In genomic region chr5:121710851-121711173, GRCm38 (mm10) we compare ENCODE assay signal across 8 mouse cellular contexts. TPM values are rescaled to one million over a fixed set of nuclear protein-coding genes. Genes with fewer than 3 reads are reported as not detected.
DNase-seq lines count a peak whose midpoint lies in the region; ATAC-seq and TF ChIP-seq lines count a peak whose summit lies in the region.

No protein-coding gene starts in this region.

- no peaks in the 10 kb centered on the region for H3K27me3 ChIP-seq in kidney, embryonic 16.5 days (ENCODE audit: insufficient read depth, low read length)
- no peaks in the 10 kb centered on the region for H3K27me3 ChIP-seq in hindbrain, embryonic 13.5 days
- H3K27me3 ChIP-seq in midbrain, embryonic 11.5 days (ENCODE audit: control insufficient read depth, insufficient read depth, low read length), result no peaks in the 10 kb centered on the region

- peaks cover 25% of the 10 kb centered on the region for H3K4me1 ChIP-seq in kidney, embryonic 16.5 days (ENCODE audit: insufficient read depth, low read length)
- H3K4me1 ChIP-seq in bone marrow macrophage, adult 2 months (ENCODE audit: control insufficient read depth, insufficient read depth, low read length), result peaks cover 14% of the 10 kb centered on the region
- H3K4me1 ChIP-seq in hindbrain, embryonic 13.5 days (replicated peaks), result peaks cover 36% of the 10 kb centered on the region
- H3K4me1 ChIP-seq in midbrain, embryonic 11.5 days (ENCODE audit: control insufficient read depth, insufficient read depth, low read length), result peaks cover 23% of the 10 kb centered on the region

- H3K27ac ChIP-seq in kidney, embryonic 16.5 days (ENCODE audit: low read length), result peak overlapping the region; percentile 96
- peak overlapping the region; percentile 90 for H3K27ac ChIP-seq in bone marrow macrophage, adult 2 months (ENCODE audit: insufficient read depth, low read depth, low read length)
- H3K27ac ChIP-seq in hindbrain, embryonic 13.5 days, result peak overlapping the region; percentile 98
- peak overlapping the region; percentile 92; the same call in 1 of the 2 replicates for H3K27ac ChIP-seq in midbrain, embryonic 11.5 days (ENCODE audit: low read depth, low read length)

- no peak for DNase-seq in kidney, postnatal 10 days
- DNase-seq in midbrain, embryonic 11.5 days (ENCODE audit: low spot score, missing footprints), result no peak
- no peak for DNase-seq in right cerebral cortex, postnatal 36 days (ENCODE audit: low spot score in 2 of 2)
- DNase-seq in frontal cortex, adult 2 months (ENCODE audit: extremely low spot score in 1 of 2, low spot score in 1 of 2), result no peak

- TF ChIP-seq POLR2A in bone marrow macrophage, adult 2 months (IDR thresholded peaks at IDR 0.05; ENCODE audit: borderline replicate concordance, low read depth, low read length), result no peak

- TF ChIP-seq CTCF in bone marrow macrophage, adult 2 months (IDR thresholded peaks at IDR 0.05; ENCODE audit: low read depth, low read length), result no peak

- peak overlapping the region; percentile 99 for H3K4me3 ChIP-seq in kidney, embryonic 16.5 days (ENCODE audit: low read length)
- H3K4me3 ChIP-seq in bone marrow macrophage, adult 2 months (ENCODE audit: insufficient read depth, low read length), result peak overlapping the region; percentile 72
- peak overlapping the region; percentile 99 for H3K4me3 ChIP-seq in hindbrain, embryonic 13.5 days
- peak overlapping the region; percentile 99 for H3K4me3 ChIP-seq in midbrain, embryonic 11.5 days (ENCODE audit: low read depth, low read length)

- no peak for ATAC-seq in kidney, embryonic 16.5 days (ENCODE audit: low FRiP score, low TSS enrichment)
- ATAC-seq in hindbrain, embryonic 13.5 days (ENCODE audit: low FRiP score), result no peak
- ATAC-seq in midbrain, embryonic 11.5 days (ENCODE audit: low FRiP score), result no peak
- no peak for ATAC-seq in cerebellum, adult (ENCODE audit: insufficient number of reproducible peaks, low FRiP score, low TSS enrichment)

- H3K36me3 ChIP-seq in kidney, embryonic 16.5 days (ENCODE audit: insufficient read depth, low read length), result no peaks in the 10 kb centered on the region
- no peaks in the 10 kb centered on the region for H3K36me3 ChIP-seq in hindbrain, embryonic 13.5 days
- no peaks in the 10 kb centered on the region for H3K36me3 ChIP-seq in midbrain, embryonic 11.5 days (ENCODE audit: control insufficient read depth, insufficient read depth, low read length)

- H3K9me3 ChIP-seq in kidney, embryonic 16.5 days (ENCODE audit: low read length), result no peaks in the 10 kb centered on the region
- H3K9me3 ChIP-seq in hindbrain, embryonic 13.5 days, result no peaks in the 10 kb centered on the region
- H3K9me3 ChIP-seq in midbrain, embryonic 11.5 days (ENCODE audit: control insufficient read depth, low read length), result no peaks in the 10 kb centered on the region

- H3K4me2 ChIP-seq in kidney, embryonic 16.5 days (replicated peaks; ENCODE audit: low read depth, low read length), result peak overlapping the region; percentile 80
- H3K4me2 ChIP-seq in hindbrain, embryonic 13.5 days, result peak overlapping the region; percentile 90
- H3K4me2 ChIP-seq in midbrain, embryonic 11.5 days, result peak overlapping the region; percentile 77

- H3K9ac ChIP-seq in kidney, embryonic 16.5 days (replicated peaks; ENCODE audit: low read length), result peak overlapping the region; percentile 98
- peak overlapping the region; percentile 99 for H3K9ac ChIP-seq in hindbrain, embryonic 13.5 days
- peak overlapping the region; percentile 98 for H3K9ac ChIP-seq in midbrain, embryonic 11.5 days (ENCODE audit: low read length)

- 0% methylated on average over 12 of the region's 12 CpGs for WGBS in kidney, embryonic 16.5 days
- WGBS in hindbrain, embryonic 13.5 days, result under 1% methylated on average over 12 of the region's 12 CpGs
- WGBS in midbrain, embryonic 11.5 days, result 2% methylated on average over 12 of the region's 12 CpGs

RNA-seq across cellular contexts. Expression of gene Atxn2, which starts 0.3 kb away (rescaled TPM):
- polyA plus RNA-seq in kidney, embryonic 16.5 days (2015; fragmentation: Nextera tagmentation; extraction: Ambion mirVana), result 38.9 and 56.5 TPM in 2 replicates
- 62.9 and 70.6 TPM in 2 replicates for polyA plus RNA-seq in bone marrow macrophage, adult 2 months (2012; ENCODE audit: insufficient read depth, insufficient read length, missing spikeins)
- polyA plus RNA-seq in hindbrain, embryonic 13.5 days (2015; fragmentation: Nextera tagmentation; extraction: Ambion mirVana), result 60.9 and 68.3 TPM in 2 replicates
- 59.2 and 66.8 TPM in 2 replicates for polyA plus RNA-seq in midbrain, embryonic 11.5 days (2014; fragmentation: Nextera tagmentation; extraction: Ambion mirVana)
- 153 TPM in 2 replicates for polyA plus RNA-seq in frontal cortex, adult 2 months (2012; rRNA removed)

RNA-seq across cellular contexts. Expression of gene Brap, which starts 50.4 kb away (rescaled TPM):
- polyA plus RNA-seq in kidney, embryonic 16.5 days (2015; fragmentation: Nextera tagmentation; extraction: Ambion mirVana), result 34.9 and 37.4 TPM in 2 replicates
- 37.7 and 41.2 TPM in 2 replicates for polyA plus RNA-seq in bone marrow macrophage, adult 2 months (2012; ENCODE audit: insufficient read depth, insufficient read length, missing spikeins)
- 44.3 and 44.5 TPM in 2 replicates for polyA plus RNA-seq in hindbrain, embryonic 13.5 days (2015; fragmentation: Nextera tagmentation; extraction: Ambion mirVana)
- 37.7 and 43.0 TPM in 2 replicates for polyA plus RNA-seq in midbrain, embryonic 11.5 days (2014; fragmentation: Nextera tagmentation; extraction: Ambion mirVana)
- 46.7 and 52.9 TPM in 2 replicates for polyA plus RNA-seq in frontal cortex, adult 2 months (2012; rRNA removed)

RNA-seq across cellular contexts. Expression of gene Acad10, which starts 50.5 kb away (rescaled TPM):
- polyA plus RNA-seq in kidney, embryonic 16.5 days (2015; fragmentation: Nextera tagmentation; extraction: Ambion mirVana), result 4.3 and 5.7 TPM in 2 replicates
- polyA plus RNA-seq in bone marrow macrophage, adult 2 months (2012; ENCODE audit: insufficient read depth, insufficient read length, missing spikeins), result 3.3 and 5.5 TPM in 2 replicates
- polyA plus RNA-seq in hindbrain, embryonic 13.5 days (2015; fragmentation: Nextera tagmentation; extraction: Ambion mirVana), result 1.7 and 1.9 TPM in 2 replicates
- 2.5 and 2.6 TPM in 2 replicates for polyA plus RNA-seq in midbrain, embryonic 11.5 days (2014; fragmentation: Nextera tagmentation; extraction: Ambion mirVana)
- polyA plus RNA-seq in frontal cortex, adult 2 months (2012; rRNA removed), result 3.8 and 3.9 TPM in 2 replicates
